Mouse (Mus musculus): ENCODE measurements around the gene Hnrnpab.

Gene Hnrnpab

DNA sequence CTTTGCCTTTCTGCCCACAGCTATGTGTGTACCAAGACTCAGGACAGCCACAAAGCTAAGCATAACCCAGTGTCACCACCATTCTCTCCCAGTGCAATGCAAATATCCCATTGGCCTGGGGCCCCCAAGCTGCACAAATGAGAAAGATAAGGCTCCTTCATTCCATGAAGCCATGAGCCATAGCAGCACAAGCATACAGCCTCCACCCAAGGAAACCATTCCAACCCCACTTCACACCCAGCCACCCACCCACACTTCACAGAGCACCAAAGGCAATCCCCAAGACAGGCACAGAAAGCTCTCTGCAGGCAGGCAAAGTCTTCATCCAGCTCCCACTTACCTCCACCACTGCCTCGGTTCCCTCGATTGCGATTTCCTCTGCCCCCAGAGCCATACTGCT, 4.4 kb downstream of the Hnrnpab start:
- no peak for DNase-seq

DNA sequence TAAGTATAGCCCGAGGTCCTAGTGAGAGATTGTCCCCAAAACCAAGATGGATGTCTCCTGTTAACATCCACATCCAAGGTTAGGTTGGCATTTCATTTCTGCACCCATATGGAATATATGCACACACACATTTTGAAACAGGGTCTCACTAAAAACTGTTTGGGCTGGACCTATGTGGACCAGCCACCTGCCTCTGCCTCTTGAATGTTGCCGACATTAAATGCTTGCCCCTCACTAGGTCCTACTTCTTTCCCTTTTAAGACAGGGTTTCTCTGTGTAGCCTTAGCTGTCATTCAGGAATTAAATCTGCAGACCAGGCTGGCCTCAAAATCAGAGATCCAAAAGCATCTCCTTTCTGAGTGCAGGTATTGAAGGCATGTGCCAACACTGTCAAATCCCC, 9.1 kb downstream of the Hnrnpab start:
- no peak for DNase-seq

GRCm38 (mm10) chr11:51595459-51596083, 11.1 kb downstream of the Hnrnpab start:
- no peak for DNase-seq

DNA sequence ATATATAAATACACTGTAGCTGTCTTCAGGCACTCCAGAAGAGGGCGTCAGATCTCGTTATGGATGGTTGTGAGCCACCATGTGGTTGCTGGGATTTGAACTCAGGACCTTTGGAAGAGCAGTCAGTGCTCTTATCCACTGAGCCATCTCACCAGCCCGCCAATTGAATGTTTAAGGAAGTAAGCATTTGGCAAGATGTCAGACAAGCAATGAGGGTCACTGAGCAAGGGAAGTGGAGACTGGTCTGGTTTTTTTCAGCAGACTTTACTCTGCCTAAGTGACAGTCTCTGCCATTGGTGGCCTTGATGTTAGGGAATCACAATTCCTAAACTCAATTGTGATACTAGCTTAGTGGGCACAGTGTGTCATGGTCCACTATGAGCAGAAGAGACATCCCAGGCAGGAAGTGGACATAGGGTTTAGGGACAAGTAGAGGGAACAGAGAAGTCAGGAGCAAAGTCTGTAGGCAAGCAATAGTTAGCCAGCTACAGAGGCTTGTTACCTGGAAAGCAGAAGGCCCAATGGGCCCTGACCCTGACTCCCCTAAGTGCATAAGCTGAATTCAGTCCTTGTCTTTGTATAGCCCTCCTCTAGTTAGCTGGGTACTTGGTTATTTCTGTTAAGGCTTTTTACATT, 11.8 kb downstream of the Hnrnpab start:
- DNase-seq: no peak

DNA sequence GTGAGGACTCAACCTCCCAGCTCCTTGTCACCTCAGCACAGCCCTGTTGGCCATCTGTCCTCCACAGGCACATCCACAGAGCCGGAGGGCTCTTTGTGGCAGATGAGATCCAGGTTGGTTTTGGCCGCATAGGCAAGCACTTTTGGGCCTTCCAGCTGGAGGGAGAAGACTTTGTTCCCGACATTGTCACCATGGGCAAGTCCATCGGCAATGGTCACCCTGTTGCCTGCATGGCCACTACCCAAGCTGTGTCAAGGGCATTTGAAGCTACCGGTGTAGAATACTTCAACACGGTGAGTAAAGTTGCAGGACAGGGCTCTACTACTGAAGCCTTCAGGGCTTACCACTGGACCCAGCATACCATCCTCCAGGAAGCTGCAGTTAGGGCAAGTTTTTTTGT, 12.8 kb downstream of the Hnrnpab start:
- DNase-seq: no peak

DNA sequence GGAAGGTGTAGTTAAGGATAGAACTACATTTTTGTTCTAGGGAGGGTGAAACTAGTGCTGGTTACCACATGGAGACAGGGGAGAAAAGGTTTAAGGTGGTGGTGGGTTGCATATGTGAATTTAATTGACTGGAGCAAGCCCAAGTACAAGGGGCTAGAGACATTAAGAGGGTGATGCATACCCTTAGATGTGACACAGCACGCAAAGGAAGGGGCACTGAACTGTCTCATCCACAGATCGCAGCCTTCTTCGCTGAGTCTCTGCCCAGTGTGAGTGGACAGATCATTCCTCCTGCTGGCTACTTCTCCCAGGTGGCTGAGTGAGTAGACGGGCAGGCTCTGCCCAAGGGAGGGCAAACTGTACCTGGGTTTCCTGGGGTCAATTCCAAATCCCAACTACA, 13.3 kb downstream of the Hnrnpab start:
- DNase-seq: no peak

DNA sequence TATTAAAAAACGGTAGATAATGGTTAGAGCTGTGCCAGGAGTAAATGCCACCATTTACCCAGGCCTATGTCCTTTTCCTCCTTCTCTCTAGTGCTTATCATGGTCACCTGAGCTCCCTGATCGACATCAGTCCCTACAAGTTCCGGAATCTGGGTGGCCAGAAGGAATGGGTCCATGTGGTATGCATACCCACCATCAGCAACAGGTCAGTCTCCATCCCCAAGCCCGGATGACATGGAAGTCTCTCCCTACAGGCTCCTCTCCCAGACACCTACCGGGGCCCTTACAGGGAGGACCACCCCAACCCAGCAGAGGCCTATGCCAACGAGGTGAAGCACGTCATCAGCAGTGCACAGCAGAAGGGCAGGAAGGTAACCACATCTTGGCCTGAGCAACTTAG, 14.7 kb downstream of the Hnrnpab start:
- DNase-seq: no peak

DNA sequence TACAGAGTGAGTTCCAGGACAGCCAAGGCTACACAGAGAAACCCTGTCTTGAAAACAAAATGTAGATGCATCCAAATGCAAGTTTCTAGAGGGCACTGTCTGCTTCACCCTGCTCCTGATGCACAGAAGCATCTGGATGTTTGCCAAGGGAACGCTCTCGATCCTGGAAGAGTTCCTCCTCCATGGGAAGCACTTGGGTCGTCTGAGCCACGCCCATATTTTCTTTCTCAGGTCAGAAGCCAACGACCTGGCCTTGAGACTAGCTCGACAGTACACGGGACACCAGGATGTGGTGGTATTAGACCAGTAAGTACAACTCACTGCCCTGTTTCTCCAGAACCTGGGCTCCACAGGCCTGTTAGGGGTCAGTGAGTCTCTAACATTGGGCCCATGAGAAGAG, 15.5 kb downstream of the Hnrnpab start:
- DNase-seq: peak in 1 of 2 experiments; percentile 33

DNA sequence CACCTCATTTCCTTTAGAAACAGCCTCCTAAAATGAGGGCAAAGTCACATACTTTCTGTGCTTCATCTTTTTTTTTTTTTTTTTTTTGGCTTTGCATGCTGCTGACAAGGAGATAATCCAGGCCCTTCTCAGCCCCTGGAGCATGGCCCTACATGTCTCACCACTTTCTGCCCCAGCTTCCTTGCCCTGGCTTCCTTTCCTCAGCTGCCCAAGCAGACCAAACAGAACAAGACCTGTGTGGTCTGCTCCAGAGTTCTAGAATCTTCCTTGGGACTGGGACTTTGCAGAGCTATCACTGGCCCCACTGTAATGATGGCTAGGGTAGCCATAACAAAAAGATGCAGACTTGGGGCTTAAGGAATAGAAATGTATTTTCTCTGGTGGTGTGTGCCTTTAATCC, 16.6 kb downstream of the Hnrnpab start:
- no peak for DNase-seq

DNA sequence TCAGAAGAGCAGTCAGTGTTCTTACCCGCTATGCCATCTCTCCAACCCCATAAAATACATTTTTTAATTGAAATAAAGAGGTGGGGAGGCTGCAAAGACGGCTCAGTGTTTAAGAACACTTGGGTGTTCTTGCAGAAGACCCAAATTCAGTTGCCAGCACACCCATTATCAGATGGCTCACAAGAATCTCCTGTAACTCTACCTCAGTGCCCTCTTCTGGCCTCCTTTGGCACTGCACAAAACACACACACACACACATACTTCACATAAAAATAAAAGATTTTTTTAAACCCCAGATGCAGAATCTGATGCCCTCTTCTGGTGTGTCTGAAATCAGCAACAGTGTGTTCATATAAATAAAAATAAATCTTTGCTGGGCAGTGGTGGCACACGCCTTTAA, 17.8 kb downstream of the Hnrnpab start:
- DNase-seq: no peak

- DNase-seq: no peak
Measured at GRCm38 (mm10) chr11:51587059-51587458, 19.6 kb downstream of the Hnrnpab start.

GRCm38 (mm10) chr11:51586411-51586810, 20.2 kb downstream of the Hnrnpab start:
- DNase-seq: no peak

GRCm38 (mm10) chr11:51585608-51586252, 20.9 kb downstream of the Hnrnpab start:
- DNase-seq: no peak

DNA sequence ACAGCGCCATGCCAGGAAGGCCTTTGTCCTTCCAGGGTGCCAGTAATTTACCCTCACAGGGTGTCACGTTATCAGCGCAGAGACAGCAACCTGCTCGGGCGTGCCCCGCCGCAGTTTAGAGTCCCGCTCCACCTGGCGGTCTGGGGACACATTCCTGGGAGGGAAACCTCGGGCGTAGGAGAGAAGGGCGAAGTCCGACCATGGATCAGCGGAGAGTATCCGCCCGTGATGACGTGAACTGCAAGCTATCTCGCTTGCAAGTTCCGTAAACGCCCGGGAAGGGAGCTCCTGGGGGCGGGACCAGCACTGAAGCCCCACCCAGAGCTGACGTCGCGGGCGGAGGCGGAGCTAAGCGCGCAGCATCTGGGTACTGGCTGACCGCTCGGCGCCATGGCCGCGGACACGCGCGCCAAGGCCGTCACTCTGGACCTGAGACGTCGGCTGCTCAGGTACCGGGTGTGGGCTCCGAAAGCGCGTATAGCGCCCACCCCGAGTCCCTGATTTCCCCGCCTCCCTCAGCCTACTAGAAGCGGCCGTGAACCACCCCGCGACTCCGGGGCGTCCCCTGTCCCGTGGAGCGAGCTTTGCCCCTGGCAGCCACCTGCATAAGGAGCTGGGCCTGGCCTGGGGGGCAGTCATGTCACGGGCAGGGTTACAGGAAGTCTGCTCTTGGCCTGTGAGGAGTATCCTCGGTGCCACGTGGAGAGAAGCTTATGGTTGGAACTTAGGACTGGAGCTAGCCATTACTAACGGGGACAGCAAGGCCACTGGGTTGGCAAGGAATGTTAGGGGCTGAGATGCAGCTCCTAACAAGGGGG, 22.0 kb downstream of the Hnrnpab start, which contains the start of gene Phykpl:
Phykpl (plus strand) TSS at position 327 of the 818 bp plus-strand sequence.
- DNase-seq: peak; percentile 98 to 99

DNA sequence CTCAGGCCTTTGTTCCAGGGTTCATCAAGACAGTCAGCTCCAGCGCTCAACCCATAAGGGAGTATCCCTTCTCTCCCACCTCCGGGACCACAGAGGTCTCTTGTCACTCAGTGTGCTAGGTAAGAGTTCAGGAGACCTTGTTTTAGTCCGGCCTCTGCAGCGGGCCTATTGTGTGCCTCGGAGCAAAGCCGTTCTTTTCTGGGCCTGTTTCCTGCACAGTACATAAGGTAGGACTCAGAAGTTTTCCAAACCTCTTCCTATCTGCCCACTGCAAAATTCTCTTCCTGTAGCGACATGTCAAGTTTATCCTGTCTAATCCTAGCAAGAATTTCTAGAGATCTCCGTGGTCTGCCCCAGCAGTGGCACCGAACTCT, 22.6 kb downstream of the Hnrnpab start:
- DNase-seq: no peak

GRCm38 (mm10) chr11:51582713-51583112, 23.9 kb downstream of the Hnrnpab start:
- DNase-seq: peak; percentile 76 to 84

DNA sequence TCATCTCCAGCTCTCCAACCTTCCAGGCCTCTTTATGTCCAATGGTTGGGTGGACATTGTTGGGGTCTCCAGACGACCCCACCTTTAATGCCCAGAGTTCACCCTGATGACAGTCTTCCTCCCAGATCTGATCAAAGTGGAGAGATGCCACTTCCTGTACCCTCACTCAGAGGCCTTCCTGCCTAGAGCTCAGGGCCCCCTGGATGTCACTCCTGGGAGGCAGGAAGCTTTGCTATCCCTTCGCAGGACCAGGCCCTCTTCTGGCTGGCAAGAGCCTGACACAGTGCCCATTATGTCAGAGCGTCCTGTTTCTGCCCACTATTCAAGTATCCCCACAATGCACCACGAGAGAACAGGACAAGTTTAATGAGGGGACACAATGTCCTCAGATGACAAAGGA, 27.6 kb downstream of the Hnrnpab start:
- DNase-seq: no peak

DNA sequence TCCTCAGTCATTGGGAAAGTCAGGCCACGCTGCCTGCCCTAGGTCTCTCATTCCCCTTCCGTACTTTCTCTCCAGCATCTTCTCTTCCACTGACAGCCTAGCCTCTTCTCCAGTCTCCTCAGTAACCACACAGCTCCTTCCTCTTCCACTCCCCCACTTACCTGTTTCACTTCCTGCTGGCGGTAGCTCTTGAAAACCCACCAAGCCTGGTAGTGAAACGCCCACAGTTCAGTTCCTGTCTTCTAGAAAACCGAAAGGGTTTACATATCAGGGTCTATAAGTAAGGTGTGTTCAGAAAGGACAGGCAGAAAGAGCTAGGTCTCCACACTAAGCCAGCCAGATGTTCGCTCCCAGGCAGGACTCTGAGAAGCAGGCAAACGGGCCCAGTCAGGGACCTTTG, 29.1 kb downstream of the Hnrnpab start:
- no peak for DNase-seq

DNA sequence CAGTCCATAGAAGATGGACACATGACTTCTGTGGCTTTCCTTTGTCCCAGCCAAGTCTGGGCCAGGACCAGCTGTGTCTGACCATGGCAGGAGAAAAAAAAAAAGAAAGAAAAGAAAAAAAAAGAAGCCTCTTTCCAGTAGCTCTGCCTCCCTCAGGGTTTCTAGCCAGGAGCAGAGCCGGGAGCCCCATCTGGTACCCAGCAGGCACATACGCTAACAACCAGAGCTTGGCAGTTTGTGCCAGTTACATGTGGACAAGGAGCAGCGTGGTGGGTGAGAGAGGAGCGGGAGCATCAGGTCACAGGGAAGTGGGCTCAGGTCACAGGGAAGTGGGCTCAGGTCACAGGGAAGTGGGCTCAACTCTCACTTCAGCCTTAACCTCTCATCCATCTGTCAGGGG, 30.2 kb downstream of the Hnrnpab start:
- DNase-seq: no peak

DNA sequence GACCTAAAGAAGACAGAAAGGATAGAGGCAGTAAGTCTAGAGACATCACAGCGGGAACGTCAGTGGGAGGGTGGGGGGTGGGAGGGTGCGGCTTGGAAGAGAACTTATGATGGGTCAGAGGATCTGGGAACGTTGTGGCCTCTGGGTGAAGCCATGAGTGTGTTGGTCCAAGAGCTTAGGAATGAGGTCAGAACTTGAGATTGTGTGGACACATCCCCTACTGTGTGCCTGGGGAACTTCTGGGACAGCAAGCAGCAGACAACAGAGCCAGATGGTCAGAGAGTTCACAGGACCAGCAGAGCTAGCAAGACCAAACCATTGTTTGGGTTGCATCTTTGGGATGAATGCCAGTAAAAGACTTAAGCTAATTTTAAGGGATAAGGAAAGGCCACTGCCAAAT, 37.8 kb downstream of the Hnrnpab start:
- no peak for DNase-seq

DNA sequence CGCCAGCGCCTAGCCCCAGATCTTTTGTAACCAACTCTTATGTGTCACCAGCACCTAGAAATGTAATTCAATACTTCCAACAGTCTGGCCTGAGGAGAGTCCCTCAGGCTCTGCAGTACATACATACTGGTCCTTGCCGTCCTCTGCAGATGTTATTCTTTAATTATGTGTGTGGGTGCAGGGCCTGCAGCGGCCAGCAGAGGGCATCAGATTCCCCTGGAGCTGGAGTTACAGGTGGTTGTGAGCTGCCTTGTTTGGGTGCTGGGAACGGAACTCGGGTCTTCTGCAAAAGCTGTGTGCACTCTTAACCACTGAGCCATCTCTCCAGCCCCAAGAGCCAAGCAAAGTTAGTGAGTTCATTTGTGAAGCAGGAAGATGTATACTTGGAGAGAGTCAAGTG, 40.7 kb downstream of the Hnrnpab start:
- DNase-seq: no peak

GRCm38 (mm10) chr11:51565062-51565461, 41.6 kb downstream of the Hnrnpab start:
- DNase-seq: no peak

DNA sequence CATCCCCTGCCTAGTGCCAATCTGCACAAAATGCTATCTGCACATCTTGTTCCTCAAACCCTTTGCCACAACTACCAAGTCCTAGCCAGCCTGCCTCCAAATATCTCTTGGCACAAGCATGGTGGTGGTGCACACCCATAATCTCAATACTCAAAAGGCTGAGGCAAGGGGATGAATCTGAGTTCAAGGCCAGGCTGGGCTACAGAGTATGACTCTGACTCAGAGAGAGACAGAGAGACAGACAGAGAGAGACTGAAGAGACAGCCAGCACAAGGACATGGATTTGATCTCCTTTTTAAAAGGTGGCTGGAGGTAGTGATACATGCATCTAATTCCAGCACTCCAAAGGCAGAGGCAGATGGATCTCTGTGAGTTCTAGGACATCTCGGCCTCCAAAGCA, 43.4 kb downstream of the Hnrnpab start:
- DNase-seq: no peak

GRCm38 (mm10) chr11:51555066-51555465, 51.6 kb downstream of the Hnrnpab start:
- DNase-seq: no peak
